Mouse (Mus musculus) embryonic facial prominence, embryonic 15.5 days (tissue): ENCODE data around the gene Epb41l2. TPM values are rescaled to one million over a fixed set of nuclear protein-coding genes. Genes with fewer than 3 reads are reported as not detected.

ENCODE experiments used
- ATAC-seq: fragments of 200-750 bp; cut with Nextera tagmentation; 2 replicates; pipeline ENCODE4 v1.8.0; 2017; ENCODE audit warnings: low read depth, moderate TSS enrichment; ENCODE audit not compliant: insufficient number of reproducible peaks, low FRiP score, low TSS enrichment
- H3K27ac ChIP-seq: fragments of 300-500 bp; sonication (generic); replicated peaks from 2 replicates; pipeline ENCODE4 v1.5.1; 2015; ENCODE audit warnings: mild to moderate bottlenecking, inconsistent platforms
- H3K27me3 ChIP-seq: fragments of 300-500 bp; sonication (generic); 2 replicates; pipeline ENCODE4 v1.6.1; 2015; ENCODE audit warnings: inconsistent platforms
- H3K36me3 ChIP-seq: fragments of 300-500 bp; sonication (generic); 2 replicates; pipeline ENCODE4 v1.6.1; 2015; ENCODE audit warnings: mild to moderate bottlenecking, inconsistent platforms
- H3K4me1 ChIP-seq: fragments of 300-500 bp; sonication (generic); 2 replicates; pipeline ENCODE4 v1.6.1; 2015; ENCODE audit warnings: inconsistent platforms
- H3K4me2 ChIP-seq: fragments of 300-500 bp; sonication (generic); replicated peaks from 2 replicates; pipeline ENCODE4 v1.6.1; 2015; ENCODE audit warnings: mild to moderate bottlenecking, inconsistent platforms
- H3K4me3 ChIP-seq: fragments of 300-500 bp; sonication (generic); replicated peaks from 2 replicates; pipeline ENCODE4 v1.5.1; 2015; ENCODE audit warnings: mild to moderate bottlenecking, inconsistent platforms
- H3K9ac ChIP-seq: fragments of 300-500 bp; sonication (generic); 2 replicates; pipeline ENCODE4 v1.6.1; 2015; ENCODE audit warnings: inconsistent platforms
- H3K9me3 ChIP-seq: fragments of 300-500 bp; sonication (generic); replicated peaks from 2 replicates; pipeline ENCODE4 v1.6.1; 2016; ENCODE audit warnings: inconsistent platforms
- WGBS: fragments of 180-500 bp; shearing (Covaris S2); methylation state at CpG from one replicate; pipeline ENCODE4 v1.1.7; 2015; 5-methylcytosine and 5-hydroxymethylcytosine counted together
- polyA plus RNA-seq: library from polyadenylated mRNA; unstranded; fragments of >200 nt; fragmentation: Nextera tagmentation; extraction: Ambion mirVana; gene quantifications from 2 replicates; pipeline ENCODE4 v1.2.1, GENCODE M21; 2015

The Epb41l2 gene
- polyA plus RNA-seq: 78.9 and 79.8 TPM in 2 replicates

- H3K27ac ChIP-seq: peak within 1 kb of the TSS; percentile 90
- WGBS: 1% methylated on average over 55 of the region's 55 CpGs
Observed at GRCm38 (mm10) chr10:25359208-25359958, at the start of gene Epb41l2. Epb41l2 (plus strand) TSS chr10:25359798.

GRCm38 (mm10) chr10:25309996-25310395 is 49.6 kb upstream of the Epb41l2 start:
- H3K27me3 ChIP-seq: no peaks in the 10 kb centered on the region
- H3K4me3 ChIP-seq: no peak overlapping the region
- no peak for ATAC-seq
- H3K9ac ChIP-seq: no peak overlapping the region
- no peak overlapping the region for H3K4me2 ChIP-seq
- H3K4me1 ChIP-seq: no peaks in the 10 kb centered on the region
- H3K36me3 ChIP-seq: no peaks in the 10 kb centered on the region
- no peaks in the 10 kb centered on the region for H3K9me3 ChIP-seq
- 76% methylated on average over 5 of the region's 5 CpGs for WGBS
- no peak overlapping the region for H3K27ac ChIP-seq

More at GRCm38 (mm10) chr10:25359208-25359958, at the start of gene Epb41l2:
- Histone ChIP-seq H3K36me3 (no peaks in the 10 kb centered on the region), H3K9me3 (no peaks in the 10 kb centered on the region), H3K9ac (peak within 1 kb of the TSS; percentile 83), H3K4me3 (peak within 1 kb of the TSS; percentile 79), H3K4me2 (peak within 1 kb of the TSS; percentile 65), H3K27me3 (no peaks in the 10 kb centered on the region), H3K4me1 (peaks cover 23% of the 10 kb centered on the region)
- peak; percentile 92 for ATAC-seq

- Histone ChIP-seq H3K36me3 (no peaks in the 10 kb centered on the region), H3K4me3 (no peak overlapping the region), H3K4me1 (no peaks in the 10 kb centered on the region), H3K27ac (no peak overlapping the region), H3K27me3 (no peaks in the 10 kb centered on the region), H3K4me2 (no peak overlapping the region), H3K9me3 (no peaks in the 10 kb centered on the region), H3K9ac (no peak overlapping the region)
- ATAC-seq: no peak
- WGBS: 73% methylated on average over 4 of the region's 4 CpGs
Observed at GRCm38 (mm10) chr10:25310736-25311135, 48.9 kb upstream of the Epb41l2 start.

GRCm38 (mm10) chr10:25311554-25312212 is 47.9 kb upstream of the Epb41l2 start:
- Histone ChIP-seq H3K4me1 (no peaks in the 10 kb centered on the region), H3K27me3 (no peaks in the 10 kb centered on the region), H3K36me3 (no peaks in the 10 kb centered on the region), H3K27ac (no peak overlapping the region), H3K4me2 (no peak overlapping the region), H3K9me3 (no peaks in the 10 kb centered on the region), H3K4me3 (no peak overlapping the region), H3K9ac (no peak overlapping the region)
- WGBS: 64% methylated on average over 9 of the region's 9 CpGs
- ATAC-seq: no peak

- peak; percentile 77; the same call in 1 of the 2 replicates for ATAC-seq
- no peaks in the 10 kb centered on the region for H3K4me1 ChIP-seq
- no peak overlapping the region for H3K4me3 ChIP-seq
- no peaks in the 10 kb centered on the region for H3K36me3 ChIP-seq
- H3K27ac ChIP-seq: no peak overlapping the region
- H3K9me3 ChIP-seq: no peaks in the 10 kb centered on the region
- no peaks in the 10 kb centered on the region for H3K27me3 ChIP-seq
- 8% methylated on average over 17 of the region's 17 CpGs for WGBS
- H3K9ac ChIP-seq: no peak overlapping the region
- peak overlapping the region; percentile 22; the same call in 1 of the 2 replicates for H3K4me2 ChIP-seq
Observed at GRCm38 (mm10) chr10:25313856-25314584, 45.6 kb upstream of the Epb41l2 start.

- no peak overlapping the region for H3K4me3 ChIP-seq
- no peak overlapping the region for H3K4me2 ChIP-seq
- H3K36me3 ChIP-seq: no peaks in the 10 kb centered on the region
- H3K4me1 ChIP-seq: no peaks in the 10 kb centered on the region
- no peak overlapping the region for H3K9ac ChIP-seq
- H3K27me3 ChIP-seq: no peaks in the 10 kb centered on the region
- ATAC-seq: no peak
- no peak overlapping the region for H3K27ac ChIP-seq
- no peaks in the 10 kb centered on the region for H3K9me3 ChIP-seq
Observed at GRCm38 (mm10) chr10:25317665-25318064, 41.9 kb upstream of the Epb41l2 start.

GRCm38 (mm10) chr10:25318405-25318804 is 41.2 kb upstream of the Epb41l2 start:
- Histone ChIP-seq H3K27ac (no peak overlapping the region), H3K36me3 (no peaks in the 10 kb centered on the region), H3K4me1 (no peaks in the 10 kb centered on the region), H3K27me3 (no peaks in the 10 kb centered on the region), H3K4me3 (no peak overlapping the region), H3K9me3 (no peaks in the 10 kb centered on the region), H3K9ac (no peak overlapping the region), H3K4me2 (no peak overlapping the region)
- 67% methylated on average over 5 of the region's 5 CpGs for WGBS
- no peak for ATAC-seq

GRCm38 (mm10) chr10:25319531-25319930 is 40.1 kb upstream of the Epb41l2 start:
- no peaks in the 10 kb centered on the region for H3K9me3 ChIP-seq
- H3K4me2 ChIP-seq: no peak overlapping the region
- H3K27me3 ChIP-seq: no peaks in the 10 kb centered on the region
- no peak overlapping the region for H3K27ac ChIP-seq
- H3K4me3 ChIP-seq: no peak overlapping the region
- no peak overlapping the region for H3K9ac ChIP-seq
- no peaks in the 10 kb centered on the region for H3K36me3 ChIP-seq
- no peaks in the 10 kb centered on the region for H3K4me1 ChIP-seq
- no peak for ATAC-seq

GRCm38 (mm10) chr10:25321198-25321597 is 38.4 kb upstream of the Epb41l2 start:
- H3K9ac ChIP-seq: no peak overlapping the region
- no peaks in the 10 kb centered on the region for H3K4me1 ChIP-seq
- H3K27me3 ChIP-seq: no peaks in the 10 kb centered on the region
- H3K27ac ChIP-seq: no peak overlapping the region
- no peak for ATAC-seq
- H3K4me3 ChIP-seq: no peak overlapping the region
- H3K4me2 ChIP-seq: no peak overlapping the region
- WGBS: 80% methylated on average over 4 of the region's 4 CpGs
- no peaks in the 10 kb centered on the region for H3K36me3 ChIP-seq
- no peaks in the 10 kb centered on the region for H3K9me3 ChIP-seq

GRCm38 (mm10) chr10:25325690-25326089 is 33.9 kb upstream of the Epb41l2 start:
- H3K4me1 ChIP-seq: no peaks in the 10 kb centered on the region
- H3K36me3 ChIP-seq: no peaks in the 10 kb centered on the region
- H3K4me3 ChIP-seq: no peak overlapping the region
- no peaks in the 10 kb centered on the region for H3K27me3 ChIP-seq
- WGBS: 28% methylated on average over 4 of the region's 4 CpGs
- no peak overlapping the region for H3K9ac ChIP-seq
- no peak overlapping the region for H3K4me2 ChIP-seq
- peak overlapping the region; percentile 39; the same call in 1 of the 2 replicates for H3K27ac ChIP-seq
- no peaks in the 10 kb centered on the region for H3K9me3 ChIP-seq
- ATAC-seq: peak; percentile 43; the same call in 1 of the 2 replicates

- Histone ChIP-seq H3K9me3 (no peaks in the 10 kb centered on the region), H3K4me3 (no peak overlapping the region), H3K4me2 (no peak overlapping the region), H3K27me3 (no peaks in the 10 kb centered on the region), H3K36me3 (no peaks in the 10 kb centered on the region), H3K4me1 (peaks cover 4% of the 10 kb centered on the region; the same call in 1 of the 2 replicates), H3K9ac (no peak overlapping the region), H3K27ac (no peak overlapping the region)
- ATAC-seq: no peak
- 74% methylated on average over 6 of the region's 6 CpGs for WGBS
Observed at GRCm38 (mm10) chr10:25327511-25327910, 32.1 kb upstream of the Epb41l2 start.
